Mouse (Mus musculus): ENCODE data around the gene Bcl9. TPM values are rescaled to one million over a fixed set of nuclear protein-coding genes. Genes with fewer than 3 reads are reported as not detected.

The Bcl9 gene
- polyA plus RNA-seq (2014; fragmentation: Nextera tagmentation; extraction: Ambion mirVana), result 17.9 and 21.3 TPM in 2 replicates

DNA sequence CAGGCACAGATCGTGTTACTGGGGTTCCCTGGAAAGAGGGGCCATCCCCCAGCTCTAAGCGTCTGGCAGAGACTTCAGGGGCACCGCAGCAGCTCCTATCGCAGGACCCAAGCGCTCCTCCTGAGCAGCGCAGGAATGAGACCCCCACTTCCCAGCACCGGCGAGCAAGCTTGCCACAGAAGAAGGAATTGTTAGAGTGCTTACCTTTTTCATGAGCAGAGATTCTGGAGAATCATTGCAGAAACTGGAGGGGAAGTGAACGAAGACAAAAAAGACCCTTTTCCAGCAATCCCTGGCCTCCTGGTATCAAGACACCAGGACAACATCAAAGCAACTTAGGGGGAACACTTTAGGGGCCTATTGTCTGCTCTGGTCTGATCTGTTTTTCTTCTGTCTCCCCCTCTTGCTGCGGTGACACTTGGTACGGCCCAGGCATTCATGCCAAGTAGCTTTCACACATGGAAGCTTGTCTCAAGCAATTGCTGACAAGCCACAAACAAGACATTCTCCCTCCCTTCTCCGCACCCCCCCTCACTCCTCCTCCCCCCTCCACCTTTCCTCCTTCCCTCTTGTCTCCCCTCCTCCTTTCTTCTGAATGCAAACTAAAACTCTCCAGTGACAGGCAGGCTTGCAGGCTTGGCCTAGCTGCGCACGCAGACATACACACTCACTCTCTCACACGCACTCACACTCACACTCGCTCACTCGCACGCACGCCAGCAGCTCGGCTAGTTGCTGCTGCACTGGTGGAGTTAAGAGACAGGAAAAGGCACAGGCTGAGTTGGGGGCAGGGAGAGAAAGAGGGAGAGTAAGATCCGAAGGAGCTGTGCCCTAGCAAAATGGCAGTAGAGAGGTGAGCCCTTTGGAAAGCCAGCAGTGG is at the start of gene Bcl9:
TSS of gene Bcl9 (minus strand) at position 365 of the 880 bp plus-strand sequence.
- Histone ChIP-seq H3K4me3 (ENCODE audit: low read depth, low read length) (peak within 1 kb of the TSS; percentile 59), H3K9me3 (ENCODE audit: control insufficient read depth, low read length) (no peaks in the 10 kb centered on the region; the same call in 1 of the 2 replicates), H3K27me3 (replicated peaks; ENCODE audit: control insufficient read depth, insufficient read depth, low read length) (no peaks in the 10 kb centered on the region), H3K9ac (ENCODE audit: low read depth, low read length) (peak within 1 kb of the TSS; percentile 60), H3K4me1 (replicated peaks; ENCODE audit: control insufficient read depth, insufficient read depth, low read length) (no peaks in the 10 kb centered on the region), H3K36me3 (ENCODE audit: control insufficient read depth, insufficient read depth, low read length) (no peaks in the 10 kb centered on the region), H3K27ac (ENCODE audit: low read depth, low read length) (peak within 1 kb of the TSS; percentile 89), H3K4me2 (peak within 1 kb of the TSS; percentile 70)
- 6% methylated on average over 21 of the region's 21 CpGs for WGBS
- ATAC-seq (replicated peaks; ENCODE audit: low FRiP score) (peak; percentile 48), DNase-seq (ENCODE audit: low spot score) (peak; percentile 73)

DNA sequence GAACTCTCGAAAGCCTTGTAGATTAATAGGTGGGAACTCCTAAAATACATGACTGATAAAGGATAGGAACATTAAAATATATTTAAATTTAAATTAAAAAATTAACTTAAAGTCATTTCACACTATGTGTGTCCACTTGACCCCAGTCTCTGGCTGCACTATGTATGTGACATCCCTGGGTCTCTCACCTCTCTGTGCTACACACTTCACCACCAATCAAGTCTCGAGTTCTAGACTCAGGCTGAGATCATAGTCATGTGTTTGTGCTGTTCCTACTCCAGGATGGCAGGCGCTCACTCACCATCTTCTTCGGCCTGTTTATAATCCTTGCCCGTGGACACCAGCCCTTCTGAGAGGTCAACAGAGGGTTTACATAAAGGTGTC is 41.5 kb upstream of the Bcl9 start:
- Histone ChIP-seq H3K9ac (ENCODE audit: low read depth, low read length) (no peak overlapping the region), H3K36me3 (ENCODE audit: control insufficient read depth, insufficient read depth, low read length) (no peaks in the 10 kb centered on the region), H3K4me3 (ENCODE audit: low read depth, low read length) (no peak overlapping the region), H3K9me3 (ENCODE audit: control insufficient read depth, low read length) (no peaks in the 10 kb centered on the region), H3K27ac (ENCODE audit: low read depth, low read length) (no peak overlapping the region), H3K4me1 (replicated peaks; ENCODE audit: control insufficient read depth, insufficient read depth, low read length) (no peaks in the 10 kb centered on the region), H3K4me2 (no peak overlapping the region), H3K27me3 (replicated peaks; ENCODE audit: control insufficient read depth, insufficient read depth, low read length) (no peaks in the 10 kb centered on the region)
- DNase-seq (ENCODE audit: low spot score), result no peak
- no peak for ATAC-seq (replicated peaks; ENCODE audit: low FRiP score)
- 69% methylated on average over 5 of the region's 5 CpGs for WGBS

- Histone ChIP-seq H3K4me1 (replicated peaks; ENCODE audit: control insufficient read depth, insufficient read depth, low read length) (no peaks in the 10 kb centered on the region), H3K4me3 (ENCODE audit: low read depth, low read length) (no peak overlapping the region), H3K9ac (ENCODE audit: low read depth, low read length) (no peak overlapping the region), H3K36me3 (ENCODE audit: control insufficient read depth, insufficient read depth, low read length) (no peaks in the 10 kb centered on the region), H3K9me3 (ENCODE audit: control insufficient read depth, low read length) (no peaks in the 10 kb centered on the region), H3K27me3 (replicated peaks; ENCODE audit: control insufficient read depth, insufficient read depth, low read length) (no peaks in the 10 kb centered on the region), H3K27ac (ENCODE audit: low read depth, low read length) (no peak overlapping the region), H3K4me2 (no peak overlapping the region)
- peak; percentile 72 for DNase-seq (ENCODE audit: low spot score)
- ATAC-seq (replicated peaks; ENCODE audit: low FRiP score), result peak; percentile 56; the same call in 1 of the 2 replicates
- WGBS, result 37% methylated on average over 13 of the region's 13 CpGs
Measured at GRCm38 (mm10) chr3:97338522-97339192, 40.9 kb upstream of the Bcl9 start.

DNA sequence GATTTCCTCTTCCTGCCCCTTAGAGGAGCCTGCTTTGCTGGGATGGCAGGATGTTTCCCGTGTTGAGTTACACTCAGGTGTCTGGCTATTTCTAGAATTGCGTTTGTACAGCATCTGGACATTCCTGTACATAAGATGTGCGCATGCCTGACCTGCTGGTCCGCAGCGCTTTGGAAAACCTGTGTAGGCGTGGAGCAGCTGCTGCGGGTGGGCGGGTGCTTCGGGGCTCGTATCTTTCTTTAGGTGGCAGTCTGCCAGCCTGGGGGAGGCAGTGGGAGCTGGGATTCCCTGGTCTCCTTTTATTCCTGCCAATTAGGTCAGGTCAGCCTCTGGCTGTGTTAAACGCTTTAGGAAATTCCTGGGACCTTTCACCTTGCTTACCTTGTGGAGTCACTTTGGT is 39.6 kb upstream of the Bcl9 start:
- no peaks in the 10 kb centered on the region for H3K27me3 ChIP-seq (replicated peaks; ENCODE audit: control insufficient read depth, insufficient read depth, low read length)
- H3K36me3 ChIP-seq (ENCODE audit: control insufficient read depth, insufficient read depth, low read length), result no peaks in the 10 kb centered on the region
- H3K9ac ChIP-seq (ENCODE audit: low read depth, low read length), result no peak overlapping the region
- DNase-seq (ENCODE audit: low spot score), result no peak
- H3K9me3 ChIP-seq (ENCODE audit: control insufficient read depth, low read length), result no peaks in the 10 kb centered on the region
- ATAC-seq (replicated peaks; ENCODE audit: low FRiP score), result no peak
- H3K4me2 ChIP-seq, result no peak overlapping the region
- no peaks in the 10 kb centered on the region for H3K4me1 ChIP-seq (replicated peaks; ENCODE audit: control insufficient read depth, insufficient read depth, low read length)
- no peak overlapping the region for H3K4me3 ChIP-seq (ENCODE audit: low read depth, low read length)
- no peak overlapping the region for H3K27ac ChIP-seq (ENCODE audit: low read depth, low read length)
- WGBS, result 47% methylated on average over 11 of the region's 11 CpGs

DNA sequence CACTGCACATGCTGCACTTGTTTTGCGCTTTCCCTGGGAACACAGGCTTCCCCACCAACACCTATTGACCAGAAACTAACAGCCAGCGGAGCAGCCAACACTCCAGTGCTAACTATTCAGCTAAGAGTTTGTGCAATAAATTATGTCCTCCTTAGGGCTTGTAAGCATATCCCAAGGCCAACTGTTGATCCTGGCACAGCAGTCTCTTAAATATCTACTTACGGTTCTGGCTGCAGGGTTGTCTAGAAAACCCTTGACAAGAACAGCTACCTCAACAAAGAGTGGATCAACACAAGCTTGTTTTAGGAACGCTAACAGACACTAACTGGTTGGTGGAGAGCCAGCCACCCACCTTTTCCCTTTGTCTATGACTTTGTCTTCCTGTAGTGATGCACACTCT is 38.6 kb upstream of the Bcl9 start:
- ATAC-seq (replicated peaks; ENCODE audit: low FRiP score) (no peak), DNase-seq (ENCODE audit: low spot score) (no peak)
- Histone ChIP-seq H3K4me1 (replicated peaks; ENCODE audit: control insufficient read depth, insufficient read depth, low read length) (no peaks in the 10 kb centered on the region), H3K27ac (ENCODE audit: low read depth, low read length) (no peak overlapping the region), H3K36me3 (ENCODE audit: control insufficient read depth, insufficient read depth, low read length) (no peaks in the 10 kb centered on the region), H3K4me2 (no peak overlapping the region), H3K27me3 (replicated peaks; ENCODE audit: control insufficient read depth, insufficient read depth, low read length) (no peaks in the 10 kb centered on the region), H3K4me3 (ENCODE audit: low read depth, low read length) (no peak overlapping the region), H3K9ac (ENCODE audit: low read depth, low read length) (no peak overlapping the region), H3K9me3 (ENCODE audit: control insufficient read depth, low read length) (no peaks in the 10 kb centered on the region)
- 75% methylated on average over 4 of the region's 4 CpGs for WGBS

DNA sequence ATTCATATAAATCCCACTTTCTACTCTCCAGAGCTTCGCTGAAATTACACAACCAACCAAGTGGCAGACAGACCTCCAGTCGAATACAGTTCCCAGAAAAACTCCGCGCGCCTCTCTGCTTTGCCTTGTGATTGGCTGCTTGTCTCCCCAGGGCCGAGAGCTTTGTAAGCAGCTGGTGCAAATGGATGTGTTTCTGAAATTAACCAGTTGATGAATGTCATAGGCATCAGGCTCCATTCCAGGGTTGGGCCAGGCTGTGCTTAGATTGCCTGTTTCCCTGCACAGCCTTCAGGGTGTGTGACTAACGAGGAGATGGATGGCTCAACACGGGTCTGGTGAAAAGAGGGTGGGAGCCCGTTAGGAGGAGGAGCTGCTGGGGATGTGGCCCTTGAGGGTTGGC is 36.9 kb upstream of the Bcl9 start:
- no peaks in the 10 kb centered on the region for H3K4me1 ChIP-seq (replicated peaks; ENCODE audit: control insufficient read depth, insufficient read depth, low read length)
- H3K4me2 ChIP-seq, result no peak overlapping the region
- H3K27ac ChIP-seq (ENCODE audit: low read depth, low read length), result no peak overlapping the region
- H3K9me3 ChIP-seq (ENCODE audit: control insufficient read depth, low read length), result no peaks in the 10 kb centered on the region
- DNase-seq (ENCODE audit: low spot score) (no peak), ATAC-seq (replicated peaks; ENCODE audit: low FRiP score) (no peak)
- no peak overlapping the region for H3K4me3 ChIP-seq (ENCODE audit: low read depth, low read length)
- no peaks in the 10 kb centered on the region for H3K36me3 ChIP-seq (ENCODE audit: control insufficient read depth, insufficient read depth, low read length)
- H3K9ac ChIP-seq (ENCODE audit: low read depth, low read length), result no peak overlapping the region
- no peaks in the 10 kb centered on the region for H3K27me3 ChIP-seq (replicated peaks; ENCODE audit: control insufficient read depth, insufficient read depth, low read length)
- 60% methylated on average over 9 of the region's 9 CpGs for WGBS

- no peak overlapping the region for H3K27ac ChIP-seq (ENCODE audit: low read depth, low read length)
- no peak for DNase-seq (ENCODE audit: low spot score)
- ATAC-seq (replicated peaks; ENCODE audit: low FRiP score), result no peak
- H3K9me3 ChIP-seq (ENCODE audit: control insufficient read depth, low read length), result no peaks in the 10 kb centered on the region; the same call in 1 of the 2 replicates
- no peak overlapping the region for H3K9ac ChIP-seq (ENCODE audit: low read depth, low read length)
- no peaks in the 10 kb centered on the region for H3K27me3 ChIP-seq (replicated peaks; ENCODE audit: control insufficient read depth, insufficient read depth, low read length)
- H3K36me3 ChIP-seq (ENCODE audit: control insufficient read depth, insufficient read depth, low read length), result no peaks in the 10 kb centered on the region; the same call in 1 of the 2 replicates
- 81% methylated on average over 12 of the region's 12 CpGs for WGBS
- H3K4me3 ChIP-seq (ENCODE audit: low read depth, low read length), result no peak overlapping the region
- H3K4me2 ChIP-seq, result no peak overlapping the region
- H3K4me1 ChIP-seq (replicated peaks; ENCODE audit: control insufficient read depth, insufficient read depth, low read length), result no peaks in the 10 kb centered on the region
Measured at GRCm38 (mm10) chr3:97332172-97332571, 34.5 kb upstream of the Bcl9 start.

- H3K36me3 ChIP-seq (ENCODE audit: control insufficient read depth, insufficient read depth, low read length), result no peaks in the 10 kb centered on the region; the same call in 1 of the 2 replicates
- 80% methylated on average over 2 of the region's 2 CpGs for WGBS
- DNase-seq (ENCODE audit: low spot score) (no peak), ATAC-seq (replicated peaks; ENCODE audit: low FRiP score) (no peak)
- no peaks in the 10 kb centered on the region for H3K4me1 ChIP-seq (replicated peaks; ENCODE audit: control insufficient read depth, insufficient read depth, low read length)
- H3K27ac ChIP-seq (ENCODE audit: low read depth, low read length), result no peak overlapping the region
- no peak overlapping the region for H3K4me3 ChIP-seq (ENCODE audit: low read depth, low read length)
- H3K27me3 ChIP-seq (replicated peaks; ENCODE audit: control insufficient read depth, insufficient read depth, low read length), result no peaks in the 10 kb centered on the region
- H3K9ac ChIP-seq (ENCODE audit: low read depth, low read length), result no peak overlapping the region
- H3K9me3 ChIP-seq (ENCODE audit: control insufficient read depth, low read length), result no peaks in the 10 kb centered on the region; the same call in 1 of the 2 replicates
- H3K4me2 ChIP-seq, result no peak overlapping the region
Measured at GRCm38 (mm10) chr3:97327809-97328208, 30.1 kb upstream of the Bcl9 start.
